Mouse (Mus musculus) ovary, postnatal 14 days (tissue): Measurements from ENCODE around the gene Klra17.
"Not testable (repeated sequence)": the region's sequence is repeated elsewhere in the genome, so short reads cannot be mapped to it uniquely, and the experiment has no call there.

Experiments used
- DNase-seq: peaks from one replicate; pipeline ENCODE4 v3.0.0; 2022; ENCODE audit warnings: low spot score

Klra17 gene

GRCm38 (mm10) chr6:129876549-129876948 is at the start of gene Klra17:
Klra17 (minus strand) TSS chr6:129876672.
- no peak for DNase-seq

GRCm38 (mm10) chr6:129917476-129917946 is 41.0 kb upstream of the Klra17 start, which contains the start of gene Klra5:
Klra5 (minus strand) TSS chr6:129917650.
- not testable (repeated sequence) for DNase-seq

- DNase-seq, result no peak
These were observed 40.5 kb upstream of the Klra17 start for GRCm38 (mm10) chr6:129916996-129917395.

- DNase-seq, result no peak
These were observed 6.1 kb upstream of the Klra17 start for GRCm38 (mm10) chr6:129882525-129882924.

GRCm38 (mm10) chr6:129862349-129862748 is 14.1 kb downstream of the Klra17 start, which contains the start of gene Gm17631:
Gm17631 (plus strand) TSS chr6:129862649.
- DNase-seq, result not testable (repeated sequence)

GRCm38 (mm10) chr6:129825559-129825958 is 50.9 kb downstream of the Klra17 start:
- no peak for DNase-seq

GRCm38 (mm10) chr6:129824004-129824403 is 52.5 kb downstream of the Klra17 start:
- no peak for DNase-seq

GRCm38 (mm10) chr6:129817731-129818130 is 58.7 kb downstream of the Klra17 start:
- DNase-seq, result no peak

GRCm38 (mm10) chr6:129784170-129784569 is 92.3 kb downstream of the Klra17 start, which contains the start of gene Gm156:
Gm156 (minus strand) TSS chr6:129784270.
- not testable (repeated sequence) for DNase-seq
